Mouse (Mus musculus): ENCODE measurements around the gene Trappc6a.

The Trappc6a gene

DNA sequence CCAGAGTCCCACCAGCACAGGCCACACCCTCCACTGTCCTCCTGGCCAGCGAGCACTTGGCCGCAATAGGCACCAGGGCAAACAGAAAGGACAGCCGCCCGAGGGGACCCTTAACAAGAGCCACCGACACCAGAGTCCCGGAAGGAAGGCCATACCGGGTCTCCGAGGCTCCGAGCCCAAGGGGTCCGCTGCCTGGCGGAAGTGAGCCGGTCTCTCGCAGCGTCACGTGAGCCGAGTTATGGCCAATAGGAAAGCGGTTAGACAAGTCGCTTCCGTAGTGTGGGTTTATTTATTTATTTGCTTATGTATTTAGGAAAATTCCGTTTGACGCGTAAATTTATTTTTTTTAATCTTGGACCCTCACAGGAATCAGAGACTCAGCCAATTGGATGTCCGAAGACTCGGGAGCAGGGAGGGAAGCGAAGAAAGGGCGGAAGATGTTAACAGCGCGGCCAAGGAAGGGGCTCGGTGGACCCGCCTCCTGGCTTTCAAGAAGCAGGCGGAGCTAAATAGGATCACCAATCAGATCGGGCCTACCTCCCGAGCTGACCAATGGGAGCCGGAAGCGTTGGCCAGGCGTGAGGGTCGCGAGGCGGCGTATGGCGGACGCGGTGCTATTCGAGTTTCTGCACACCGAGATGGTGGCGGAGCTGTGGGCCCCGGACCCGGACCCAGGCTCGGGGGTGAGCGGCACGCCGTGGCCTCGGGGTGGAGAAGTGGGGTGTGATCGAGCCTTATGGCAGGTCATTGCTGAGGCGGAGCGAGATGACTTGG is at the start of gene Trappc6a, which contains the start of gene Bloc1s3:
Trappc6a (plus strand) TSS at position 246 of the 774 bp plus-strand sequence.
Bloc1s3 (minus strand) TSS at position 218 of the 774 bp plus-strand sequence.
- in situ Hi-C loops (cut with MboI; ENCODE audit: low sequenced_read_pairs), result no loop called here

DNA sequence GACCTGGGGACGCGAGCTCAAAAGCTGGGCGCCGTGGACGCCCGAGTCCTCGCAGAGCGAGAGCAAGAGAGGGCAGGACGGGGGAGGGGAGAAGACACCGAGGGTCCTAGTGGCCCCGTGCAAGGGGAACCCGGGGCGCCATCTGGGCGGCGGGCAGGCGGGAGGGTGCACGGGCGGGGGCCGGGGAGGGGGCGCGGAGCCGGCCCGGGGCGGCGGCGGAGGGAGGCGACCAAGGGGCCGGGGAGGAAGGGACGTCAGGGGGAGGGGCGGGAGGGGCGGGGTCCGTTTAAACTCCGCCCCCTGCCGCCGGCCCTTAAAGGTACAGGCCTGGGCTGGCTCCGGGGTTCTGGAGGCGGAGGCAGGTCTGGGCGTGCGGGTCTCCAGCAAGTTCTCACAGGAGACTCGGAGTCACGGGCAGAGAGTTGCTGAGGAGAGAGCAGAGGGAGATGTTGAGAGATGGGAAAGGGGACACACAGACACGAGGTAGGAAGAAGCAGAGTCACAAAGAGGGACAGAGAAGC is 49.5 kb upstream of the Trappc6a start, which contains the start of gene Mark4:
Mark4 (minus strand) TSS at position 231 of the 521 bp plus-strand sequence.
- in situ Hi-C loops (cut with MboI; ENCODE audit: low sequenced_read_pairs), result no loop called here

DNA sequence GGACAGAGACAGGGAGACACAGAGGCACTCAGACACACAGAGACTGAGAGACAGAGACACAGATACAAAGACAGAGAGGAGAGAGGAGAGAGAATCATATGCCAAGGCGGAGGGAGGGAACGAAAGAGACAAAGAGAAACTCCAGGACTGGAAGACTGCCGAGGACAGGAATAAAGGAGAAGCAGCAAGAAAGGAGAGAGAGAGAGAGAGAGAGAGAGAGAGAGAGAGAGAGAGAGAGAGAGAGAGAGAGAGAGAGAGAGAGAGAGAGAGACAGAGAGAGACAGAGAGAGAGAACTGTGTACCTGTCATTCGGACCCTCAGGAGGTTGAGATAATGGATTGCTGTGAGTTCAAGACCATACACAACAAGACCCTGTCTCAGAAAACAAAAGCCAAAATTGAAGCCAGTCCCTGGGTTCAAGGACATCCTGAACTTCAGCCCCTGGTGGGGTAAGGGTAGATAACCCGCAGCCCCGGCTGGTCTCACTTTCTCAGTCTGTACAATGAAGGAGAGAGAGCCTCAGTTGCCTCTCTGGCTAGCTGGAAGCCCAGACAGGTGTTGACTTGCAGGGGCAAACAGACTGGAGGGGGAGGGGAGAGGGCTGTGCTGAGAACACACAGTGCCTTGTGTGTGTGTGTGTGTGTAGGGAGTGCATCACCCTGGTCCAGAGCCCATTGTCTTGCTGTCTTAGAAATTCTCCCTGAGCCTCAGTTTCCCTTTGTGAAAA is 48.9 kb upstream of the Trappc6a start:
- in situ Hi-C loops (cut with MboI; ENCODE audit: low sequenced_read_pairs), result no loop called here

DNA sequence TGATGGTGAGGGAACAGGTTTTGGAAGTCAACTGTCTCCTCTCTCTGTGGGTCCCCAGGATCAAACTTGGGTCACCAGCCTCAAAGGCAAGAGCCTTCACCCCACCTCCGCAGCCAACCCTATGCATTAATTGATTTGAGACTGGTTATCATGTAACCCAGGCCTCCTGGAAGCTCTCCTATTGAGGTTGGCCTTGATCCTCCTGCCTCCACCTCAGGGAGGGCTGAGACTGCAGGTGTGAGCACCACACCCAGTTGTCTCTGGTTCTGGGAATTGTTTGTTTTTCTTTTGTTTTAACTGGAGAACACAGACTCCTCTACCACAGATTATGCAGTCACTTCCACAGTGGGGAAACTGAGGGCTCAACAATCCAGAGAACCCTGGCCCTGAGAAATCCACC is 47.7 kb upstream of the Trappc6a start:
- in situ Hi-C loops (cut with MboI; ENCODE audit: low sequenced_read_pairs), result loop anchor here (10.0 kb wide), 1 partner anchor 64 kb away; no protein-coding TSS in a partner anchor

DNA sequence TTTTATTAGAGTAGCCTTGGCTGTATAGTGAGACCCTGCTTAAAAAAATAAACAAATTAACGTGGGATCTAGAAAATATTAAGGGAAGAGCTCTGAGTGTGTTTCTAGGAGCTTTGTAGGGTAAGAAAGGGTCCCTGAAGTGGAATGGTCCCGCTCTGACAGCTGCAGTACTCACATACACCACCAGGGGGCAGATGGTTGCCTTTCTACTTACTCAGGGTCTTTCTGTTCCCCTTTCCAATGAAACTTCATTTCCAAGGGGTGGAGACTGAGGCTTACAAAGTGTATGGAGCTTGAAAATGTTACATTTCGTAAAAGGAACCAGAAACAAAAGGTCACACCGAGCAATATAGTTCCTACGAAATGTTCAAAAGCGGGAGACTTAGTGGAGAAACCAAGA is 46.7 kb upstream of the Trappc6a start:
- in situ Hi-C loops (cut with MboI; ENCODE audit: low sequenced_read_pairs), result loop anchor here (10.0 kb wide), 1 partner anchor 63 kb away; no protein-coding TSS in a partner anchor

DNA sequence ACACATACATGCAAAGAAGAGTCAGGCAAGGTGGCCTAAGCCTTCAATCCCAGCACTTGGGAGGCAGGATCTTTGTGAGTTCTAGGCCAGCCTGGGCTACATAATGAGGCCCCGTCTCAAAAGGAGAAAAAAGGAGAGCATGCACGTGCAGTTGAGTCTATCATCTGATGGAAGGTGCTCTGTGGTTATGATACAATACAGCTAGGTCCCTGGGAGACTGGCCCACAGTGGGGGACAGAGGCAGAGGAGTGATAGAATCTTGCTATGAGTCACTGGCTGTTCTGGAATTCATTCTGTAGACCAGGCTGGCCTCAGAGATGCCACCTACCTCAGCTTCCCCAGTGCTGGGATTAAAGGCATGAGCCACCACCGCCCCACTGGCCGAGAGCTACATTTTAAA is 45.8 kb upstream of the Trappc6a start:
- in situ Hi-C loops (cut with MboI; ENCODE audit: low sequenced_read_pairs), result loop anchor here (10.0 kb wide), 1 partner anchor 62 kb away; no protein-coding TSS in a partner anchor

DNA sequence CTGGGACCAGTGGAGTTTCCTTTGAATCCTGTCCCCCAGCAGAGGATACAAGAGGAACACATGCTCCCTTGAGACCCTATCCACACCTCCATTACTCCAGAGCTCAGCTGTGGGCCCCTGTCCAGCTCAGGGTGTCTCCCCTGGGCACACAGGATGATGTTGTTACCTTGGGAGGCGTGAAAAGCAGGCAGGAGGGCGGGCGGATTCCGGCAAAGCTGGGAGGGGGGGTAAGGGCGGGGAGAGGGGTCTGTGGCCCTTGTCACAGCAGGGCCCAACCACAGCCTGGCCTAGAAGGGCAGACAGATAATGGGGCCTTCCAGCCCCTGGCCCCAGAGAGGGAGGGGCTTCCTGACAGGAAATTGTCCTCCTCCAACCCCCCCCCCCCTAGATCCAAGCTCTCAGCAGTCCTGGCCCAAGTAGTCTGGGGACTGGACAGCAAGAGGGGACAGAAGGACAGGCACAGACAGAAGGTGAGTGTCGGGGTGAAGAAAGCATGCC is 45.3 kb upstream of the Trappc6a start, which contains the start of gene Exoc3l2:
Exoc3l2 (plus strand) TSS at position 448 of the 498 bp plus-strand sequence.
- in situ Hi-C loops (cut with MboI; ENCODE audit: low sequenced_read_pairs), result loop anchor here (10.0 kb wide), 1 partner anchor 62 kb away; no protein-coding TSS in a partner anchor

DNA sequence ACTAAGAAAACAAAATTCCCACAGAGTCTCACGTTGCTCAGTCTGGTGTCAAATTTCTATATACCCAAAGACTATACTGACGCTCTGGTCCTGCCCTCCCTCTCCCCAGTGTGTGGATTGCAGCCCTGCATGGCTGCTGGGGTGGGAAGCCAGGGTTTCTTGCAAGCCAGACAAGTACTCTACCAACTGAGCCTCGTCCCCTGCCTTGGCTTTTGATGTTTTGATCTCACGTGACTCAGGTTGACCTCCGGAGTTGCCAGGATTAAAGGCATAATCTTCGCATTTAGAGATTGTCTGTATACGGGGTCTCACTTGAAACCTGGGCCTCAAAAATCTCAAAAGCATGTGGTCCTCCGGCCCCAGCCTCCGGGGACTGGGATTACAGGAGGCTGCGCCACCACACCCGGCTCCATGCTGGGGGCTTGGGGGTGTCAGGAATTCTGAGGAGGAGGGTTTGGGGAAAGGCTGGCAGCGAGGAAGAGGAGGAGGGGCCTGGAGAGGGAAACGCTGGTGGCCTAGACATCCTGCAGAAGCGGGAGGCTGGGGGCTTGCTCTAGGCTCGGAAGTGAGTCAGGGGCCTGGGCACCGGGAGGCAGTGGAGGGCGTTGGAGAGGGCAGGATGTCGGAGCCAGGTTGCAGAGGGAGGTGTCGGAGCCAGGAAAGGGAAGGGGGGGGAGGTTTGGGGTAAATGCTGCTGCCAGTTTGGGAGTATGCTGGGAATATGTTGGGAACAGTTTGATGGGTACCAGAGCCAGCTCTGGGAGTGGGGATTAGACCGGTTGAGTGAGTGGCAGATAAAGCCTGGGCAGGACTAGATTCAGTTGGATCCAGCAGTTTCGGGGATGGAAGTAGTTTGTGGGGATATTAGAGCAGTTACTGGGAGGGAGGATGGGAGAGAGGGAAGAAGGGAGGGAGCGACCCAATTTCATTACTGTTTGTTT is 43.6 kb upstream of the Trappc6a start:
- in situ Hi-C loops (cut with MboI; ENCODE audit: low sequenced_read_pairs), result loop anchor here (10.0 kb wide), 1 partner anchor 60 kb away; no protein-coding TSS in a partner anchor

DNA sequence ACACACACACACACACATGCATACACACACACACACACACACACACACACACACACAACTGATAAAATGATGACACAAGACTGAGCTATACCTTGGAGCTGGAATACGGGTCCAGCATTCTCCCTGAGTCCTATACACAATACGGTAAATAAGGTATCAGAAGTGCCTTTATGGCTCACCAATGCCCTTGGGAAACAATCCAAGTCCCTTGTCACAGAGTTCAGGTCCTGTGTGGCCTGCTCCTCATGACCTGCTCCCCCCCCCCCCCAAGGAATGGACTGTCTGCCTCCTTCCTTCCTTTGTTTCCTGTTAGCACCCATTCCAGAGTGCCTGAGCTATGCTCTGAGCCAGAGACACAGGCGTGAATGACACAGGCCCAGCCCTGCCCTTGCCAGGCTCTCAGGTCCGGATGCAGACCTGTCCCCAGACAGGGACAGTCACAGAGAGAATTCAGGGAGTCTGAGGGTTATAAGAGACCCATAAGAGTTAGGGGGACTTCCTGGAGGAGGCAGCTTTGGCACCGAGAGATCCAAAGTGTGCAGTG is 41.5 kb upstream of the Trappc6a start:
- in situ Hi-C loops (cut with MboI; ENCODE audit: low sequenced_read_pairs), result loop anchor here (10.0 kb wide), 1 partner anchor 58 kb away; no protein-coding TSS in a partner anchor

DNA sequence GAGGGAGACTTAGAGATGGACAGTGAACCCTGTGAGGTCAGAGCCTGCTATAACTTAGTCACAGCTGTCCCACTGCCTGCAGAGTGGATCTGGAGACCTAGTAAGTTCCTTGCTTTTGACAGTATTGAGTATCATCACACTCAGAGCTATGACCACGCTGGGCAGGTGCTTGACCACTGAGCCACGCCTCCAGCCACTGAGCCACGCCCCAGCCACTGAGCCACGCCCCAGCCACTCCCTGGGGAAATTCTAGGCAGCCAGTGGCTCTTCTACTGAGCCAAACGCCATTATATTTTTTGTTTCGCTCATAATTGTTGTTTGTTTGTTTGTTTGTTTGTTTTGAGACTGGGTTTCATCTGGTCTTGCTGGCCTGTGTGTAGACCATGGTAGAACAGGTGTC is 40.6 kb upstream of the Trappc6a start:
- in situ Hi-C loops (cut with MboI; ENCODE audit: low sequenced_read_pairs), result loop anchor here (10.0 kb wide), 1 partner anchor 57 kb away; no protein-coding TSS in a partner anchor

DNA sequence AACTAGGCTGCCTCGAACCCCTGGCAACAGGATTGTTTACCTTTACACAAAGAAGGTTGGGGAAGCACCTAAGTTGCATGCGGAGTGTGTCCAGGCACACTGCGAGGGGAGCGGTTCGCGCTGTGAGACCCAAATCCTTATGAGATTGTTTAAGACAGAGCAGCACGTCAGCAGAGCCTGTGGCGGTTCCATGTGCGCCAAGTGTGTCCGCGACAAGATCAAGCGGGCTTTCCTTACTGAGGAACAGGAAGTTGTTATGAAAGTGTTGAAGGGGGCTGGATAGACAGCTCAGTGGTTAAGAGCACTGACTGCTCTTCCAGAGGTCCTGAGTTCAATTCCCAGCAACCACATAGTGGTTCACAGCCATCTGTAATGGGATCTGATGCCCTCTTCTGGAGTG is 39.9 kb upstream of the Trappc6a start:
- in situ Hi-C loops (cut with MboI; ENCODE audit: low sequenced_read_pairs), result loop anchor here (10.0 kb wide), 1 partner anchor 57 kb away; no protein-coding TSS in a partner anchor

DNA sequence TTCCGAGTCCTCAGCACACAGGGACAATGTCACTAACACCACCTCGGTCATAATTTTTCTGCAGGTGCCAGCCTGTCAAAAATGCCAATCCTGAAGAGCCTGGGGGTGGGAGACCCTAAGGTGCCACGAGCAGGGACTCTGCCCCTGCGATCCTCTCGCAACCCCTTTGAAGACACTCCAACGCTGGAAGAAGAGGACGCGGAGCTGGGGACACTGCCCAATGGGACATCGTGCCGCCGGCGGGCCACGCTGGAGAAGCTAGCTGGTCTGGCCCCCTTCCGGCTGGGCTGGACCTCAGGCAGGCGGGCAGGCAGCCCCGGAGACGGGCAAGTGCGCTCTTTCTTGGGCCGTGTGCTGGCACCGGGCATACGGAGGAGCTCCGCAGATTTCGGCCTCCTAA is 38.8 kb upstream of the Trappc6a start:
- in situ Hi-C loops (cut with MboI; ENCODE audit: low sequenced_read_pairs), result loop anchor here (10.0 kb wide), 1 partner anchor 55 kb away; no protein-coding TSS in a partner anchor

DNA sequence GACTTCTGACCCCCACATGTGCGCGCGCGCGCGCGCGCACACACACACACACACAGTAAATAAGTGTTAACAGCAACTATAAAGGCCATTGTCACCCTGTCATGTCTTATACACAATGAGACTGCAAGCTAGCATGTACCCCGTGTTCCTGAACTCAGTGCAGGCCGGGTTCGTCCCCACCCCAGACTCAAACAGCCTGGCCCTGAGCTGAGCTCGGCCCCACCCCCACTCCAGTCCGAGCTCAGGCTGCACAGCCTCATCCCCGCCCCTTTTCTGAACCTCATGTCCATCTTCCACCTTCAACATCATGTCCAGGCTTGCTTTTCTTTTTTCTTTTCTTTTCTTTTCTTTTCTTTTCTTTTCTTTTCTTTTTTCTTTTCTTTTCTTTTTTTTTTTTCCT is 37.9 kb upstream of the Trappc6a start:
- in situ Hi-C loops (cut with MboI; ENCODE audit: low sequenced_read_pairs), result no loop called here

DNA sequence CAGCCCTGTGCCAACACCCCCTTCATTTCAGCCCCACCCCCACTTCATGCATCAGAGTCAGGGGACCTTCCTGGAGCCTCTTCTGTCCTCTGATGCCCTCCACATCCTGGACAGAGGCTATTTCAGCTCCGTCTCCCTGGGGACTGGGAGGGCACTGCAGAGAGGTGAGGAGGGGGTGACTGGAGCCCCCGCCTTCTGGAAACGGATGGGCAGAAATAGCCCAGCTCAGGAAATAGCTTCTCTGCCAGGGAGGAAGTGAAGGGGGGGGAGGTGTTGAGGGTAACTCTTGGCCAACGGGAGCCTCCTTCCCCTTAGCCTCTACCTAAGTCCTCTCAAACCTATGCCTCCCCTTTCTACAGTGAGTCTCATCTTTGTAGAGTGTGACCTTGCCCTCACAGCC is 35.8 kb upstream of the Trappc6a start:
- in situ Hi-C loops (cut with MboI; ENCODE audit: low sequenced_read_pairs), result no loop called here

DNA sequence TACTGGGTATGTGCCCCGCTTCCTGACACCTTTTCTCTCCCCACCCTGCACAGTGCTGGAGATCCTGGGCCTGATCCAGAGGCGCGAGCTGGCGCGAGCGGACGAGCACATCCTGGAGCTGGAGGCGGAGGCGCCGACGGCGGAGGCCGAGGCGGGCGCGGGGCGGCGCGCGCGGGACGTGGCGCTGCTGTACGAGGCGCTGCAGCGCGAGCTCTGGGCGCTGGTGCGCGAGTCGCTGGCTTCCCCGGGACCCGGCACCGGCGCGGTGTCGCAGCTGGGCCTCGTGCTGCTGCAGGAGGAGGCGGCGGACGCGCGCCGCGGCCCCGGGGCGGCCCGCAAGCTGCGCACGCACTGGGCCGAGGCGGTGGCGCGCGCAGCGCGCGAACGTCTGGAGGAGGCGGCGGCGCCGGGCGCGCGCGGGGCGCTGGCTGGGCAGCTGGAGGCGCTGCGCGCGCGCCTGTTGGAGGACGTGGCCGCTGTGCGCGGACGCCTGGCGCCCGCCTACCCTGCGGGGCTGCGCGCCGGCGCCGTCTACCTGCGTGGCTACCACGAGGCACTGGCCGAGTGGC is 34.2 kb upstream of the Trappc6a start:
- in situ Hi-C loops (cut with MboI; ENCODE audit: low sequenced_read_pairs), result no loop called here

DNA sequence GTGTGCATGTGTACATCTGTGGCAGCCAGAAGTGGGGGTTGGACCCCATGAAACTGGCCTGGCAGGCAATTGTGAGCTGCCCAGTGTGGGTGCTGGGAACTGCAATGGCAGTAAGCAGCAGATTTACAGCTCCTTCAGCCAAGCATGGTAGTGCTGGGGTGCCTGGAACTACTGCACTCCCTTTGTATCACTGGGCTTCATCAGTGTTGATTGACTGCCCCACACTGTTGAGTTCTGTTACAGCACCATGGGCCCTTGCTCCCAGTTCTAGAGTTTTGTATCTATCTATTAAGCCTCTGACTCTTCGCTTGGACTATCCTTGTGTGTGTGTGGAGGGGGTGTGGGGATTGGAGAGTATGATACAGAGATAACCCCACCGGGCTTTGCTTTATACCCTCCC is 31.1 kb upstream of the Trappc6a start:
- in situ Hi-C loops (cut with MboI; ENCODE audit: low sequenced_read_pairs), result no loop called here

DNA sequence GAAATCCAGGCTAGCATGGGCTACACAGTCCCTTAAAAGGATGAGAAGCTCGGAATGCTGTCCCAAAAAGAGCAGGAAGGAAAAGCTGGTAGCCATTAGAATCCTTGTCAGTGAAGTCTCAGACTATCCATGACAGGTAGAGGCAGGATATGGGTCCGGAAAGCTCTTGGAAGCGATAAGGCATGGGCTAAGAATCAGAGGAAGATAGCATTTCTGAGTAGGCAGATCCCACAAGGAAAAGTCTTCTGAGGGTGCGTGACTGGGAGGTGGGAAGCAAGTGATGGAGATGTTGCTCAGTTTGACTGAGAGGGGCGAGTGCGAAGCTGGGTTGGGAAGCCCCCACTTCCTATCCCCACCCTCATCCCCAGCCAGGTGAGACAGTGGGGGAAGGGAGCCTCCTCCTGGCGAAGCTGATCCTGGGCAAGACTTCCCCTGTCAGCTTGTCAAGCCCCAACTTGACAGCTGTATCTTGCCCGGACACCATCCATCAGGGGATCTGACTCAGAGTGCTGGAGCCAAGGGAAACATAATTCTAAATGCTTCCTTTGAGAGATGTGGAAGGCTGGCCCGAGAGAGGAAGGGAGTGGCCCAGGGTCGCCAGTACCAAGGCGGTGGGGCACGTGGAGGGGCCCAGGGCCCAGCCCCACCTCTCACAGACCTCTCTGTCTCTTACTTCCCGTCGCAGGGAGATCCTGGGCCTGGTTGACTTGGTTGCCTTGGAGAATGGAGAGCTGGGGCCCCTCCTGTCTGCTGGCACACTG is 30.4 kb upstream of the Trappc6a start:
- in situ Hi-C loops (cut with MboI; ENCODE audit: low sequenced_read_pairs), result no loop called here

DNA sequence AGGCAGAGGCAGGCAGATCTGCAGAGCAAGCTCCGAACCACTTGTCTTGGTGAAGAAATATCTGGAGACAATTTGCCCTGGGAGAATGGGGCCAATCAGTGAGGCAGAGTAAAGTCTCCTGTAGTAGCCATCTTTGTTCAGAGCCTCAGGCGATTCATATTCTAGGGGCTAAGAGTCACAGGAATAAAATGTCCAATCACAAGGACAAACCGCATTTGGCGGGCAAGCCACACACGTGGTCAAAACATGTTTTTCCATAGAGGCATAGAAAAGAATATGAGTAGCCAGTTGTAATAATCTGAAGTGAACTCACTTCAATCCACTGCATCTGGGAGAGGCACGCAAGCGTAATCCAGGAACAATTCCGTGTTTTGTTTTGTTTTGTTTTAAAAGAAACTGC is 24.9 kb upstream of the Trappc6a start:
- in situ Hi-C loops (cut with MboI; ENCODE audit: low sequenced_read_pairs), result no loop called here

Measured in CH12F3 (cell line).